Mouse (Mus musculus): Measurements from ENCODE around the gene Elmod3. TPM values are rescaled to one million over a fixed set of nuclear protein-coding genes. Genes with fewer than 3 reads are reported as not detected.

The Elmod3 gene
- polyA plus RNA-seq, 1 experiment from 2014 or later: 5.1 TPM

Other genes with a start within 250 kb of the Elmod3 start
- gene Tmem150a, start 243.0 kb downstream of the Elmod3 start, polyA plus RNA-seq (2015; fragmentation: Nextera tagmentation; extraction: Ambion mirVana): 32.5 and 37.9 TPM in 2 replicates
- gene Rnf181, start 231.5 kb downstream of the Elmod3 start, polyA plus RNA-seq (2015; fragmentation: Nextera tagmentation; extraction: Ambion mirVana): 76.9 and 82.6 TPM in 2 replicates
- 99.0 and 99.7 TPM in 2 replicates for gene Vamp5, start 217.9 kb downstream of the Elmod3 start, polyA plus RNA-seq (2015; fragmentation: Nextera tagmentation; extraction: Ambion mirVana)
- 249 and 260 TPM in 2 replicates for gene Vamp8, start 207.7 kb downstream of the Elmod3 start, polyA plus RNA-seq (2015; fragmentation: Nextera tagmentation; extraction: Ambion mirVana)
- gene Ggcx, start 184.1 kb downstream of the Elmod3 start, polyA plus RNA-seq (2015; fragmentation: Nextera tagmentation; extraction: Ambion mirVana): 15.8 and 21.9 TPM in 2 replicates
- 235 and 254 TPM in 2 replicates for gene Mat2a, start 158.9 kb downstream of the Elmod3 start, polyA plus RNA-seq (2015; fragmentation: Nextera tagmentation; extraction: Ambion mirVana)
- gene Sh2d6, start 76.7 kb downstream of the Elmod3 start, polyA plus RNA-seq (2015; fragmentation: Nextera tagmentation; extraction: Ambion mirVana): not detected in 2 replicates
- 13.9 and 15.2 TPM in 2 replicates for gene Capg, start 54.0 kb downstream of the Elmod3 start, polyA plus RNA-seq (2015; fragmentation: Nextera tagmentation; extraction: Ambion mirVana)
- 13.2 and 14.6 TPM in 2 replicates for gene Retsat, start 62 bp upstream of the Elmod3 start, polyA plus RNA-seq (2015; fragmentation: Nextera tagmentation; extraction: Ambion mirVana)
- gene Tgoln1, start 18.6 kb upstream of the Elmod3 start, polyA plus RNA-seq (2015; fragmentation: Nextera tagmentation; extraction: Ambion mirVana): 13.6 and 18.2 TPM in 2 replicates
- 3.3 and 4.0 TPM in 2 replicates for gene Tcf7l1, start 190.8 kb upstream of the Elmod3 start, polyA plus RNA-seq (2015; fragmentation: Nextera tagmentation; extraction: Ambion mirVana)

All from liver, embryonic 13.5 days (tissue).